Mouse (Mus musculus) small intestine, adult 10 weeks (tissue): ENCODE measurements around the gene Prpf6. TPM values are rescaled to one million over a fixed set of nuclear protein-coding genes. Genes with fewer than 3 reads are reported as not detected.

Experiments used
- polyA plus RNA-seq: library from polyadenylated mRNA; stranded (reverse); fragments of 350-450 nt; fragmentation: Illumina TruSeq; extraction: RNeasy Lipid Tissue Mini Kit (QIAGEN cat#74804); gene quantifications from one replicate; pipeline ENCODE4 v1.2.3, GENCODE M21; 2014; ENCODE audit warnings: low replicate concordance

Gene Prpf6
- polyA plus RNA-seq, result 14.7 TPM

DNA sequence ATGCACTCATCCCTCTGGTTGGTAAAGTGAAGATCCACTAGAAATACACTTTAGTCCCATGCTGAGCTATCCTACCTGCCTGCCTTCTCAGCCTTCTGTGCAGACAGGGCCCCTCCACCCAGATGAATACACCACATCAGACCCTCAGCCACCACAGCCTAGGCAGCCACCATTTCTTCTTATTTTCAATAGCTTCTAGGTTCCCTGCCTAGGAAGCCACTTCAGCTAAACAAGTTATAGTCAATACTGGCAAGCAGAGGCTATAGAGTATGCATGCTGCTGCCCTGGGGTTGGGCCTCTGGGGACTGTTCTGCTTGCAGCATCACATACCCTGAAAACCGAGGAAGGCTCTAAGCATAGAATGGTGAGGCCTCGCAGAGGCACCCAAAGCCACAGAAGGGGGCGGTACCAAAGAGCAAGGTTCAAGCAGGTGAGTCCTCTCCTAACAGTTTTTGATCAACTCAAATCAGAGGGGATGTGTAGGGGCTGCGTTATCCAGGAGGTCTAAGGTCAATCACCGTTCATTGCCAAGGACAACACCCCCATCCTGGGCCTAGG is at the start of gene Prpf6:
TSS of gene Prpf6 (plus strand) at position 341 of the 558 bp plus-strand sequence.

DNA sequence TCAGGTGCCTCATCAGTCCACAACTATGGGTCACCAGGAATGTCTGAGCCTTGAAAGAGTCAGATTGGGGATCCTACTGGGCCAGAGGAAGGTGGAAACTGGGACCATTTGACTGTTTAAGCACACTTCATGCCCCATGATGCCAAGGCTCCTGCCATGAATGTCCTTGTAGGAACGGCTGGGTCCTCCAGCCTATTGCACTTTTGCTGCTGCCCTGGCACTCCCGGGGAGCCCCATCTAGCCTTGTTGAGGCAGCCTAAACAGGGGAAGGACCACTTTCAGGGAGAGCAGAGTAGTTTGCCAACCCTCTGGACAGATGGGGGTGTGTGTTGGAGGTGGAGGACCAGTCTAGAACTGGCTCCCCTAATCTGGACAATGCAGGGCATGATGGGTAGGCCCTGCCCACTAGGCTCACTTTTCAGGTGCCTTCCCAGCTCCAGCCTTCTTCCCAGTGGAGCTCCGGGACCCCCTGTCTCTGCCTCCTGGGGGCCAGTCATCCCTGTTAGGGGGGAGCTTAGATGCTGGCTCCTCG is 7.2 kb upstream of the Prpf6 start, which contains the start of gene Uckl1:
TSS of gene Uckl1 (minus strand) at position 482 of the 532 bp plus-strand sequence.

DNA sequence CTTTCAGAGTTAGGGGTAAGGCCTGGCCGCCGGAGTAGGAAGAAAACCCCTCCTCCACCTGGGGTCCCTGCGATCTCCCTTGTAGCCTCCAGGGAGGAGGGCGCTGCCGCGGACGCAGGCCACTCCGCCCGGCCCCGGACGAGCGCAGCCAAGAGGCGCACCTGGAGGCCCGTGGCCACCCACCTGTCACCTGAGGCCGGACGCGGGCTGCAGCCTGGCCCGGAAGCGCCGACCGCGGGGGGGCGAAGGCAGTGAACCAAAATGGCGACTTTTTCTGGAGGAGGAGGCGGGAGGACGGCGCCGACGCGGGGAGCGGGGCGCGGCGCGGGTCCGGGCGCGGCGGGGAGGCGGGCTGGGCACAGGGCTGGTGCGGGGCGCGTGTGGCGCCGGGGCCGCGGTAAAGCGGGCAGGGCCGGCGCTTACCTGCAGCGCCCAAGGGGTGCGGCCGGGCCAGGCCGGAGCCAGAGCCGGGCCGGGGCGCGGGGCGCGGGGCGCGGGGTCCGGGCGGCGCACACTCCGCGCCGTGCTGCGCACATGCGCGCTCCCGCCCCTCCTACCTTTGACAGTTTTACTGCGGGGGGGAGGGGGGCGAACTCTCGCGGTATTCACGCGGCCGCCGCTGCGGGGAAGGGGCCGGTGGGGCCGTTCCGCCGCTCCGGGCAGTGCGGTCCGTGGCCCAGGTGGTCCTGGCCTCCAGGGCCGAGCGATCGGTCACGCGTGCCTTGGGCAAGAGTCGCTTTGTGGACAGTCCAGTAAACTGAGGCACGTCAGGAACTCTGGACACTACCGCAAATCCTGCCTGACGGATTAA is 768 bp downstream of the Prpf6 start, which contains the start of gene Zfp512b:
TSS of gene Zfp512b (minus strand) at position 573 of the 811 bp plus-strand sequence.

DNA sequence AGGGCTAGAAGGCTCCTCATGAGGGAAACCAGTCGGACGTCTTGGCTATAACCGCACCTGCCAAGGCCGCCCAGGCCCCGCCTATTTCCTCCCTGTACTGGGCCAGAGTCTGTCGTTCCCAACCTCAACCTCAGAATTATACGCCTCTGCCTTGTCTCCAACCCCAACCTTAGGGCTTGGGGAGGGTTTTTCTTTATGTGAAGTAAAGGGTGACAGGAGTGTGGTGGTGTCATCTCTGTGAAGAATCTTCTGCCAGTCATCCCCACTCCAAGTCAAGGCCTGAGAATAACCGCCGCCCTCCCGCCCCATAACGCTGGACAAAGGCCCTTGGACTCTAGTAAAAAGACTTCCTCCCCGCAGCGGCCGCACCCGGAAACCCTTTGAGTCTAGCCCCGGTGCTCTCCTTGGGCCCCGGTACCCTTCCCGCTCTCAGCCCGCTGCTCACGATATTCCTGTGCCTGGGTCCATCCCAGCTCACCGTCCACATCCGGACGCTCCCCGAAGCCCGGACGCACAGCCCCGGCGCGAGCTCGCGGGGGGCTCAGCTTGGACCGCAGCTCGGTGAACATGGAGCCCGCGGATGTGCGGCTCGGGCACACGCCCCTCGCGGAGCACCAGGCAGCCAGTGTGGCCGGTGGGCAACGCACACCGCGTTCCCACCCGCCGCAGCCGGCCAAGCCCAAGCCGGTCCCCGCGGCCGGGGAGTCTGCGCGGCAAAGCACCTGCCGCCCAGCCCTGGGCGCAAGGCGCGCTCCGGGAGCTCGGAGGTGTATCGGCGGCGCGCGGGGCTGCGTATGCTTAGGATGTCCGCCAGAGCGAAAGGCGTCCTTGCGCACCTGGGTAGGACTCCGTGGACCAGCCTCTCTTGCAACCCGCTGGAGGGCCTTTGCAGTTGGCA is 7.0 kb downstream of the Prpf6 start, which contains the start of gene Samd10:
TSS of gene Samd10 (minus strand) at position 759 of the 898 bp plus-strand sequence.

DNA sequence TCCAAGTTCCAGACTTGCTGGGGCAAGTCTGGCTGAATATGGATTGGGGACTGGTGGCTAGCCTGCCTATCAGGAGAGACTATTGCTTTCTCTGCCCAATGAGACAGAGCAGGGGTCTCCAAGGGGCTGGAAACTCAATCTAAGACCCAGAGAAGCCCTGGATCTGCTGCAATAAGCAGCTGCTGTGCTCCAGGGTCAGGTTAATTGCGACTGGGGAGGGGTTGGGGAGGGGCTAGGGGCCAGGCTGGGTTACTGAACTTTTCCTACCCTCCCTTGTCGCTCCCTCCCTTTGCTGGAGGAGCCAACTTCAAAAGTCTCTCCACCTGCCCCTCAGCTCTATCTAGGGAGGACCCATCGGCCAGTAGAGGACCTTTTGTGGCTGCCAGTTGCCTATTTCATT is 65.1 kb downstream of the Prpf6 start, which contains the start of gene Gm29797:
TSS of gene Gm29797 (plus strand) at position 301 of the 400 bp plus-strand sequence.

DNA sequence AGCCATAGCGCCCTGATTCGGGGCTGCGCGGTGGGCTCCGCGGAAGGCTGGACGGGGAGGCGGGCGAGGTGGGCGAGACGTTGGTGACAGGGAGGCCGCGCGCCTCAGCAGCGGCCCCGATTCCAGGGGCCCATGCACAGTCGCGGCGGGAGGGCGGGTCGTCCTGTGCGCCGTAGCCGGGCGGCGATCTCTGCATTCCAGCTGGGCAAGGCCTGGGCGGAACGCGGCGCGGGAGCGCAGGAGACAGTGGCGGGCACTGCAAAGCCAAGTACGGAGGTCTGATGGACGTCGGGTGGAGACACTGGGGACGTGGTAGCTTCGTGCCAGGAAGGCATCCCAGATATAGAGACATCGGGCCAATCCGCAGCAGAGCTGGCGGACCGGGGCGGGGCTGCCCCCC is 79.7 kb downstream of the Prpf6 start, which contains the start of gene Sox18:
TSS of gene Sox18 (minus strand) at position 315 of the 400 bp plus-strand sequence.

DNA sequence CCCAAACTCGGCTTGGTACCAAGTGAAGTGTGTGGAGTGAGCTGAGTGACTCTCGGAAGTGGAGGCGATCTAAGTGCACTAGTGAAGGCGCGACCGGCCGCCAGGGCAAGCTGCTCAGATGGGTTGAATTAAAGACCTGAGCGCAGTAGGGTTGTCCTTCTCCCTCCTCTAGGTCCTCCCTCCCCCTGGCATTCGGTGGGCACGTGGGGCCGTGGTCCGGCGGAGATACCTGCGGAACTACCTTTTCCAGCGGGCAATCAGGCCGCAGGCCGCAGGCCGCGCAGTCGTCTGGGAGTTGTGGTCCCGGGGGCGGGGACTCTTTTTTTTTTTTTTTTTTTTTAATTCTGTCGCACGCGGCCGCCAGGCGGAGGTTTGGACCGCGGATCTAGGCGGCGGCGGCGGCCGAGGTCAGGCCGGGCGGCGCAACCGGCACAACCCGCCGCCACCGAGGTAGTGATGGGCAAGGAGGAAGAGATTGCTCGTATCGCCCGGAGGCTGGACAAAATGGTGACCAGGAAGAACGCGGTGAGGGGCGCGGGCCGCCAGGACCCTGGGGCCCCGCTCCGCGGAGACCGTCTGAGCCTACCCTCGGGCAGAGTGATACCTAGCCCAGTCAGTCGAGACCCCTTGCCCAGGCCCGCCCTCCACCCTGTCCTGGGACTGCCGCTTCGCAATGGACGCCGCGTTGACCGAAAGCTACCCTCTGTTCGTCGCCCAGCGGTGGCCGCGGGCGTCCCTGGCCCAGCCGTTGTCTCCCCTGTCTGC is 88.5 kb downstream of the Prpf6 start, which contains the start of gene Tcea2:
TSS of gene Tcea2 (plus strand) at position 360 of the 765 bp plus-strand sequence.

DNA sequence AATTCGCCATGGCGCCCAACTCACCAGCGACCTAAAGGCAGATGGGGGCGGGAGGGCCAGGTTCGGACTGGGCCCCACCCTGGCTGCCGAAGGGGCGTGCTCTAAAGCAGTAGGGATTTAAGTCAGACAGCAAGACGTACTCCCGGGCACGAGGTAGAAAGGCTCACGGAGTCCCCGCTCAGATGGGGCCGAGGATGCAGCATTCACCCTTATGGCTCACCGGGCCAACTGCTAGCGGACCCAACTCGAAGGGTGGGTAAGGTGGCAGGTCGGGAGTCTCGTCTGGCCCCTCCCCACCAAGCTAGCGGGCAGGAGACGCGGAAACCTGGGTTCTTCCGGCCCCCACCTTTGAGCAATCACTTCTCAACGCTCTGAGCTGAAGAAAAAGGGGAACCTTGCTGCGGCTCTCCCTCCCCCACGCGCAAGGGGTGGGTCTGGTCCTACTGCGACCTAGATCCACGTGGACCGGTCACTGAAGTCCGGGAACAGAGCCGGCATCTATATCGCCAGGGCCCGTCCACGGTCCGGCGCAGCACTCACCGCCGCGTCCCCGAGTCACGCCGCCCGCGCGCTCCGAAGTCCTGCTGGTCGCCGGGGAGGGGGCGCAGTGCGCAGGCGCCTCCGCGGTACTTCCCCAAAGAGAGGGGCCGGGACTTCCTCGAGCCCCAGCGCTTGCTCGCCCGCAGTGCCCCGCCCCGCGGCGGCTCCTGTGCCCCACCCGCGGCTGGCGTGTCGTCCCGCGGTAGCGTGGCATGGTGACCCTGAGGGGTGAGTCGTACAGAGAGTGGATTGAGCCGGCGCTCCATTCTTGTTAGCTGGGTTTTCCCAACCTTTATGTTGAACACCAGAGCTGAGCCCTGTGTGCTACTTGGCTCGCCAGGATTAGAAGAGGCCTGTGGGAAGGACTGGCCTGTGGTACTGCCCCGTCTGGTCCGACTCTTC is 101.9 kb downstream of the Prpf6 start, which contains the start of gene Rgs19:
TSS of gene Rgs19 (minus strand) at position 639 of the 942 bp plus-strand sequence.

DNA sequence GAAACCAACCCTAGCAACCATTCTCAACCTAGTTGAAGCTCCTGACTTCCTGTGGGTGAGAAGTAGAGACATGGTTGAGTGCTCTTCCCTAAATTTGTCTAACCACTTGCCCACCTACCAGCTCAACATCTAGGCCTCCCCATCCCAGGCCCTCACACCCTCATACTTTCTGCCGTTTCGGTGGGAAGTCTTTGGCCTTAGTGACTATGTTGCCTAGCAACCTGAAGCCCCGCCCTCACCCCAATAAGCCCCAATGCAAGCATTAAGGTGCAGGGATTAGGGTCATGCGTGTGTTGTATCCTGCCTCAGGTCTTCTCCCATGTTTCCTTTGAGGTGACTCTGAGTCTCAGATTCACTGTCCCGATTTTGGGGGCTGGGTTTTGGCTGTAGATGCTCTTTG is 106.6 kb downstream of the Prpf6 start, which contains the start of gene Lkaaear1:
TSS of gene Lkaaear1 (minus strand) at position 202 of the 400 bp plus-strand sequence.

Other genes starting within 250 kb of the Prpf6 start
- gene Zgpat, start 226.9 kb upstream of the Prpf6 start, polyA plus RNA-seq, result 0.97 TPM
- gene Arfrp1, start 226.5 kb upstream of the Prpf6 start, polyA plus RNA-seq, result 25.0 TPM
- 0.45 TPM for gene Lime1, start 211.8 kb upstream of the Prpf6 start, polyA plus RNA-seq
- 1.3 TPM for gene Zbtb46, start 132.4 kb upstream of the Prpf6 start, polyA plus RNA-seq
- gene Abhd16b, start 98.7 kb upstream of the Prpf6 start, polyA plus RNA-seq, result not detected
- gene Tpd52l2, start 94.7 kb upstream of the Prpf6 start, polyA plus RNA-seq, result 26.2 TPM
- 32.9 TPM for gene Dnajc5, start 71.4 kb upstream of the Prpf6 start, polyA plus RNA-seq
- gene Uckl1, start 7.0 kb upstream of the Prpf6 start, polyA plus RNA-seq, result 15.6 TPM
- gene Zfp512b, start 935 bp downstream of the Prpf6 start, polyA plus RNA-seq, result 0.93 TPM
- gene Samd10, start 7.3 kb downstream of the Prpf6 start, polyA plus RNA-seq, result 4.9 TPM
- not detected for gene Gm29797, start 65.2 kb downstream of the Prpf6 start, polyA plus RNA-seq
- gene Sox18, start 79.8 kb downstream of the Prpf6 start, polyA plus RNA-seq, result not detected
- gene Tcea2, start 88.4 kb downstream of the Prpf6 start, polyA plus RNA-seq, result 0.19 TPM
- 5.3 TPM for gene Rgs19, start 102.1 kb downstream of the Prpf6 start, polyA plus RNA-seq
- gene Lkaaear1, start 106.6 kb downstream of the Prpf6 start, polyA plus RNA-seq, result not detected
- gene Oprl1, start 123.1 kb downstream of the Prpf6 start, polyA plus RNA-seq, result not detected
- 1.0 TPM for gene Myt1, start 171.5 kb downstream of the Prpf6 start, polyA plus RNA-seq
- gene Pcmtd2, start 246.0 kb downstream of the Prpf6 start, polyA plus RNA-seq, result 137 TPM